Mouse (Mus musculus) stomach, postnatal 0 days (tissue): ENCODE measurements around the gene Chil1.

Source experiments
- CTCF ChIP-seq: IDR thresholded peaks from 2 replicates; pipeline ENCODE4 v1.5.1; 2016; ENCODE audit warnings: antibody characterized with exemption, low read depth, mild to moderate bottlenecking, moderate library complexity
- EP300 ChIP-seq: optimal IDR thresholded peaks from 2 replicates; pipeline ENCODE3; 2016; ENCODE audit warnings: antibody characterized with exemption

DNA sequence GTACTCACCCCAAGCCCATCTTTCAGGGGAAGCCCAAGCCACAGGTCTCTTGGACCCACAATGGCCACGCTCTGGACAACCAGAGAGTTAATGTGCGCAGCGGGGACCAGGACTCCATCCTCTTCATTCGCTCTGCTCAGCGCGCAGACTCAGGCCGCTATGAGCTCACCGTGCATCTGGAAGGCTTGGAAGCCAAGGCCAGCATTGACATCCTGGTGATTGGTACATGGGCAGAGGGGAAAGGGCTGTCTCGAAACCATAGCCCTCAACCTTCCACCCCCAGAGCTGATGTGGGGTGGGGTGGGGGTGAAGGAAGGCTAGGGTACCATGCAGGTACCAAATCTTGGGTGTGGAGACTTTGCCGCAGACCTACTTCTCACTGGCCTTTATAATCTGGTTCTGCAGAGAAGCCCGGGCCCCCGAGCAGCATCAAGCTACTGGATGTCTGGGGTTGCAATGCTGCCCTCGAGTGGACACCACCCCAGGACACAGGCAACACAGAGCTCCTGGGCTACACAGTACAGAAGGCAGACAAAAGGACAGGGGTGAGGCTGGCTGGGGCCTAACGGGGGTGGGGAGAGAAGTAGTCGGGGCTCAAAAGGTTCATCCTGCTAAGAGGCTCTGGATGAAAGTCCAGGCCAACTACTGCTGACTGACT is 15.5 kb downstream of the Chil1 start:
- TF ChIP-seq CTCF (peak; percentile 46), EP300 (no peak)
